Mouse (Mus musculus) ovary, adult 18-20 months (tissue): Measurements from ENCODE around the gene Olfr1434.
"Not testable (repeated sequence)": the region's sequence is repeated elsewhere in the genome, so short reads cannot be mapped to it uniquely, and the experiment has no call there.

Source experiments
- DNase-seq: peaks from one replicate; pipeline ENCODE4 v3.0.0; 2022; ENCODE audit warnings: low spot score, mixed read lengths

Gene Olfr1434

GRCm38 (mm10) chr19:12279554-12279953 lies at the start of gene Olfr1434:
TSS of gene Olfr1434 (plus strand) at chr19:12279854.
- DNase-seq: no peak

GRCm38 (mm10) chr19:12232496-12232895 lies 47.2 kb upstream of the Olfr1434 start, which contains the start of gene Olfr1432:
TSS of gene Olfr1432 (minus strand) at chr19:12232596.
- DNase-seq: not testable (repeated sequence)

GRCm38 (mm10) chr19:12241559-12241958 lies 38.1 kb upstream of the Olfr1434 start, which contains the start of gene Olfr262:
TSS of gene Olfr262 (minus strand) at chr19:12241659.
- no peak for DNase-seq

GRCm38 (mm10) chr19:12260732-12261131 lies 18.9 kb upstream of the Olfr1434 start, which contains the start of gene Olfr235:
TSS of gene Olfr235 (plus strand) at chr19:12261032.
- no peak for DNase-seq

DNA sequence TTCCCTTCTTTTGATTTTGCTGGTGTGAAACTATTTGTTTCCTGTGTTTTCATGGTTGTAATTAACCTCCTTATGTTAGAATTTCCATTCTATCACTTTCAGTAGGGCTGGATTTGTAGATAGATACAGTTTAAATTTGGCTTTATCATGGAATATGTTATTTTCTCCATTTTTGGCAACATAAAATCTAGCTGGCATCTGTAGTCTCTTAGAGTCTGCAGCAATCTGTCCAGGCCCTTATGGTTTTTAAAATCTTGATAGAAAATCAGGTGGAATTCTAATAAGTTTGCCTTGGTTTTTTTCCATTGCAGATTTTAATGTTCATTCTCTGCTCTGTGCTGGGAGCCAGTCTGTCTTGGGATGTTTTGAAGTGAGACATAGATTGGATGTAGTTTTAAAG lies 13.3 kb downstream of the Olfr1434 start:
- no peak for DNase-seq

GRCm38 (mm10) chr19:12299030-12299429 lies 19.4 kb downstream of the Olfr1434 start, which contains the start of gene Olfr1436:
TSS of gene Olfr1436 (minus strand) at chr19:12299130.
- not testable (repeated sequence) for DNase-seq

DNA sequence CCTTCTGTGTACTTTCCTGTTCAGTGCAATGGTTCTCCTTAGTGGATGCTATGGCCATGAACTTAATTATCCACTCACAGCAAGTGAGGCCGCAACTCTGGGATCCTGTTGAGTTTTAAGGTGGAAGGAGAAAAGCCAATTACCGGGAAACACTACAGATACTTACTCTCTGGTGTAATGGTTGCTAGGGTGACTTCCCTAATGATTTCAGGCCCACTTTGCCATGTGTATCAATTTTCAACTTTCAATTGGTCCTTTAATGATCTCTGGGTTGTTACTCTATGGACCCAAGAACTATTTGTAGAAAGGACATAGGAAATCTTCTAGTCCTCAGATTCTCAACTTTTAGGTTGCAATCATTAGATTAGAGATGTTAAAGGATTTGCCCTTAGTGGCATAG lies 45.3 kb downstream of the Olfr1434 start, which contains the start of gene Olfr1437:
Olfr1437 (minus strand) TSS at position 101 of the 400 bp plus-strand sequence.
- no peak for DNase-seq
